Mouse (Mus musculus) embryonic facial prominence, embryonic 10.5 days (tissue): Measurements from ENCODE around the gene Itsn2. TPM values are rescaled to one million over a fixed set of nuclear protein-coding genes. Genes with fewer than 3 reads are reported as not detected.

Experiments used
- DNase-seq: peaks from one replicate; pipeline ENCODE4 v3.0.0-alpha.2; 2017; ENCODE audit warnings: low spot score
- H3K27ac ChIP-seq: fragments of 300-500 bp; sonication (generic); replicated peaks from 2 replicates; pipeline ENCODE4 v1.5.1; 2016; ENCODE audit warnings: mild to moderate bottlenecking
- H3K27me3 ChIP-seq: fragments of 300-500 bp; sonication (generic); replicated peaks from 2 replicates; pipeline ENCODE4 v1.6.1; 2016; ENCODE audit warnings: low read depth, mild to moderate bottlenecking; ENCODE audit not compliant: poor library complexity, severe bottlenecking
- H3K36me3 ChIP-seq: fragments of 300-500 bp; sonication (generic); replicated peaks from 2 replicates; pipeline ENCODE4 v1.6.1; 2016; ENCODE audit warnings: mild to moderate bottlenecking, moderate library complexity
- H3K4me1 ChIP-seq: fragments of 300-500 bp; sonication (generic); 2 replicates; pipeline ENCODE4 v1.6.1; 2016
- H3K4me3 ChIP-seq: fragments of 300-500 bp; sonication (generic); 2 replicates; pipeline ENCODE4 v1.5.1; 2016; ENCODE audit warnings: mild to moderate bottlenecking, moderate library complexity
- H3K9me3 ChIP-seq: fragments of 300-500 bp; sonication (generic); 2 replicates; pipeline ENCODE4 v1.6.1; 2016; ENCODE audit warnings: mild to moderate bottlenecking
- WGBS: fragments of 180-500 bp; shearing (Covaris S2); methylation state at CpG from one replicate; pipeline ENCODE4 v1.1.7; 2016; 5-methylcytosine and 5-hydroxymethylcytosine counted together
- polyA plus RNA-seq: library from polyadenylated mRNA; unstranded; fragments of >200 nt; fragmentation: Nextera tagmentation; extraction: Ambion mirVana; gene quantifications from 2 replicates; pipeline ENCODE4 v1.2.1, GENCODE M21; 2016

The Itsn2 gene
- polyA plus RNA-seq, 1 experiment from 2014 or later: 17.6 TPM

GRCm38 (mm10) chr12:4624201-4624600 lies 31.8 kb downstream of the Itsn2 start:
- no peak for DNase-seq

DNA sequence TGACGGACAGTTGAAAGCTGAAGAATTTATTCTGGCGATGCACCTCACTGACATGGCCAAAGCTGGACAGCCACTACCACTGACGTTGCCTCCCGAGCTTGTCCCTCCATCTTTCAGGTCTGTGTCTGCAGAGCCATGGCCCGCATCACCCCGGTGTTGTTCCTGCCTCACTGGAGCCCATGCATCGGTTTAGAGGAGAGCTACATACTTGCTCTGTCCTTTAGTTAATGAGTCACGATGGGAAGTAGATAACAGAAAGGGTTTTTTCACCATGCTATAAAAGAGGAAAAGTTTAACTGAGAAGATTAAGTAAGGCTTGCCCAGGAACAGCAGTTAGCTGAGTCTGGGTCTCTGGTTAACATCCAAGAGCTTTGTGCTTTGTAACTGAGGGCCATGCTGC lies 40.5 kb downstream of the Itsn2 start:
- H3K4me1 ChIP-seq: no peaks in the 10 kb centered on the region
- no peak overlapping the region for H3K4me3 ChIP-seq
- no peaks in the 10 kb centered on the region for H3K27me3 ChIP-seq
- H3K9me3 ChIP-seq: no peaks in the 10 kb centered on the region
- peaks cover 41% of the 10 kb centered on the region for H3K36me3 ChIP-seq
- no peak for DNase-seq
- WGBS: 89% methylated on average over 8 of the region's 8 CpGs
- no peak overlapping the region for H3K27ac ChIP-seq

More at GRCm38 (mm10) chr12:4624201-4624600, 31.8 kb downstream of the Itsn2 start:
- Histone ChIP-seq H3K36me3 (no peaks in the 10 kb centered on the region), H3K27ac (no peak overlapping the region), H3K9me3 (no peaks in the 10 kb centered on the region), H3K4me1 (no peaks in the 10 kb centered on the region), H3K4me3 (no peak overlapping the region), H3K27me3 (no peaks in the 10 kb centered on the region)
- 81% methylated on average over 1 of the region's 1 CpGs for WGBS

DNA sequence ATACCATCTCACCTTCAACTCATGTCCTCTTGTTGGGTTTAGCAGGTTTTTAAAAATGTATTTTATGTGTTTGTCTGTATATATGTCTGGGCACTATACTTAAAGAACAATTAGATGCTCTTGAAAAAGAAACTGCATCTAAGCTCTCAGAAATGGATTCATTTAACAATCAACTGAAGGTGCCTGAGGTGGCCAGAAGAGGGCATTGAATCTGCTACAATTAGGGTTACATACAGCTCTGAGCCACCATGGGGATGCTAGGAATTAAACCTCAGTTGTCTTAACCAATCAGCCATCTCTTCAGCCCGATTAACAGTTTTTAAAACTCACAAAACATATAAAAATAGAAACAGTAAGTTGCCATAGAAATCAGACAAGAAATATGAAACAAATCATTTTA lies 46.0 kb downstream of the Itsn2 start:
- Histone ChIP-seq H3K27me3 (no peaks in the 10 kb centered on the region), H3K9me3 (no peaks in the 10 kb centered on the region), H3K4me1 (no peaks in the 10 kb centered on the region), H3K36me3 (peaks cover 50% of the 10 kb centered on the region), H3K4me3 (no peak overlapping the region), H3K27ac (no peak overlapping the region)
- 93% methylated on average over 1 of the region's 1 CpGs for WGBS
- no peak for DNase-seq

DNA sequence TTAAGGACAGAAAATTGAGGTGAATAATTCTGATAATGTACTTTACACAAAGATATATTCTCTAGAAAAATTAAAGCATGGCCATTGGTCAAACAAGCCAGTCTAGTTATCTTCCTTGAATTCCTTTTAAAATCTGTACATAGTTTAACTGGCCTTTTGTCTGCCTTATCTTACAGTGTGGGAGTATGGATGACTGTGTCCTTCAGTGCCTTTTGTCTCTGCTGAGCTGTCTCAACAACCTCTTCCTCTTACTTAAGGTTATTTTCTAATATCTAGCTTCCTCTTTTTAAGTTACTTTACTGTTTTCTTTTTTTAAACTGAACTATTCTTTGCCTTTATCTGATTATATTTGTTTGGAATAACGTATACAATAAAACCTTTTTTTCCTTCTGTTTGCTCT lies 48.3 kb downstream of the Itsn2 start:
- no peaks in the 10 kb centered on the region for H3K9me3 ChIP-seq
- H3K27me3 ChIP-seq: no peaks in the 10 kb centered on the region
- no peaks in the 10 kb centered on the region for H3K4me1 ChIP-seq
- H3K36me3 ChIP-seq: peaks cover 37% of the 10 kb centered on the region
- WGBS: 97% methylated on average over 1 of the region's 1 CpGs
- H3K4me3 ChIP-seq: no peak overlapping the region
- no peak for DNase-seq
- no peak overlapping the region for H3K27ac ChIP-seq

DNA sequence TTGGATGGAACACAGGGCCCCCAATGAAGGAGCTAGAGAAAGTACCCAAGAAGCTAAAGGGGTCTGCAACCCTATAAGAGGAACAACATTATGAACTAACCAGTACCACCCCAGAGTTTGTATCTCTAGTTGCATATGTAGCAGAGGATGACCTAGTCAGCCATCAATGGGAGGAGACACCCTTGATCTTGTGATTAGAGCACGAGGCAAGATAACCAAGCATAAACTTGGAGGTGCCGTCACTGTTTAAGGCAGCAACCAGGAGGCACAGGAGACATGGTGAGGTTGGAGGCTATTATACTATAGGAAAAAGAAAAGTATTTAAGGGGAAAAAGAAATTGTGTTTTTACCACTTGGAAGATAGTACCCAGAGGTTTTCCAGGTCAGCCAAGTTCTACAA lies 64.4 kb downstream of the Itsn2 start:
- Histone ChIP-seq H3K4me3 (no peak overlapping the region), H3K4me1 (no peaks in the 10 kb centered on the region), H3K36me3 (peaks cover 30% of the 10 kb centered on the region), H3K27me3 (no peaks in the 10 kb centered on the region), H3K27ac (no peak overlapping the region), H3K9me3 (no peaks in the 10 kb centered on the region)
- 91% methylated on average over 2 of the region's 2 CpGs for WGBS
- no peak for DNase-seq

DNA sequence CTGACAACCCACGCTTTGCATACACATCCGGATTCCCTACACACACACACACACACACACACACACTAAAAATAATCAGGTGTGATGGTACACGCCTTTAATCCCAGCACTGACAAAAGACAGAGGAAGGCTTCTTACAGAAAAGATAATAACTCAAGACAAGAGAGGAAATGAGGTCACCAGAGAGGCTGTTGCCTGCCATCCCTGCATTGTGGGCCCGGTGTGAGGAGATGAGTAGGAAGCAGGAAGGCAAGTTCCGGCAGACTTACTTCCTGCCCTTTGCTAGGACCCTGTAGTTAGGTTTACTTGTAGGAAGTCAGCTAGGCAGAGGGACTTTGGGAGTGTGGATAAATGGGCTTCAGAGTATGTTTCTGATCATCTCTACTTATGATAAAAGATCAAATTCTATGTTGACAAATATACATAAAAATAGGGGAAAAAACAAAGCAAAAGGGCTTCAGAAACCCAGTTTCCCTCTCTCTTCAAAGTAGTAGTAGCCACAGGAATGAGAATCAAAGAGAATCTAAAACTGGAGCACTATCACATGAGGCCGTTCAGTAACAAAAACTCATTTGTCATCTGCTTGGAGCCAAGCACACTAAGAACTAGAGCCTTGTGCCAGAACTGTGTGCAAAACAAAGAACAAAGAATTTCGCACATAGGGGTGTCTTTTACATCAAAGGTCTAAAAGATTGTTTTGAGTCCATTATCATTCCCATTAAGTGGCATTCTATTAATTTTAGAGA lies 72.7 kb downstream of the Itsn2 start:
- H3K4me3 ChIP-seq: no peak overlapping the region
- H3K27me3 ChIP-seq: no peaks in the 10 kb centered on the region
- peaks cover 34% of the 10 kb centered on the region for H3K36me3 ChIP-seq
- DNase-seq: no peak
- H3K4me1 ChIP-seq: no peaks in the 10 kb centered on the region
- H3K27ac ChIP-seq: no peak overlapping the region
- H3K9me3 ChIP-seq: no peaks in the 10 kb centered on the region
- 71% methylated on average over 7 of the region's 7 CpGs for WGBS

- Histone ChIP-seq H3K27ac (no peak overlapping the region), H3K36me3 (peaks cover 39% of the 10 kb centered on the region), H3K9me3 (no peaks in the 10 kb centered on the region), H3K4me3 (no peak overlapping the region), H3K4me1 (no peaks in the 10 kb centered on the region), H3K27me3 (no peaks in the 10 kb centered on the region)
- WGBS: 85% methylated on average over 5 of the region's 5 CpGs
- no peak for DNase-seq
These were observed 73.2 kb downstream of the Itsn2 start for GRCm38 (mm10) chr12:4665675-4666037.

DNA sequence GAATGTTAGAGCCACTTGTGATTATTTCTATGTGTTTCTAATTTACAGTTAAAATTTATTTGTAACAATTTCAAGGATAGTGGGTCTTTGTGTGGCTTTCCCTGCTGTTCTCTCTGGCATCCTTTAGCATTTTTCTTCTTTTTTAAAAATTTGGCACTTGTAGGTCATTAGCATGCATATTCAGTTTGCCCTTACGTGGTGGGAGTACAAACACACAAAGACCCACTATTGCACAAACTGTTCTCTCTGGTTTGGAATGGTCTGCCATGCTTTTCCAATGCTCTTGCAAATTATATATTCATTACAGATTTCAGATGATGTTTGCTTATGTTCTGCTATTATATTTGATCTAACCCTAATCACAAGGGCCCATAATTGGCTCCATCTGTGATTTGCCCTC lies 83.9 kb downstream of the Itsn2 start:
- Histone ChIP-seq H3K4me3 (no peak overlapping the region), H3K9me3 (no peaks in the 10 kb centered on the region), H3K27ac (no peak overlapping the region), H3K36me3 (peaks cover 31% of the 10 kb centered on the region), H3K27me3 (no peaks in the 10 kb centered on the region), H3K4me1 (no peaks in the 10 kb centered on the region)
- 86% methylated on average over 1 of the region's 1 CpGs for WGBS
- DNase-seq: no peak

DNA sequence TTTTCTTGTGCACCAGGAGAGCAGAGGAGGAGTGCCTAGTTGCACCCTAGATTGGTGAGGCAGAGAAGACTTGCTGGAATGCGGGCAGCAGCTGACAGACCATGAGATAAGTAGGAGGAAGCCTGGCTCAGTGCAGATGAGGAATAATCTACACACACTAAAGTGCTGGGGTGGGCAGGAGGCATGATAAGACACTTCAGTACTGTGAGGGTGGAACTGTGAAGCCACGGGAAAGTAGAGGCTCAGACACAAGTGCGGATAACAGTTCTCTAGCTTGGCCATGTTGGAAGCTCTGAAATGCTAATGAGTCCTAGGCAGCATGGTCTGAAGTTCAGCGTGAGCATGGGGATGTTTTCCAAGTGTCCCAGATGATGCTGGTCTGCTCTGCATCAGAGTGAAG lies 87.5 kb downstream of the Itsn2 start:
- DNase-seq: no peak
- Histone ChIP-seq H3K9me3 (no peaks in the 10 kb centered on the region), H3K4me1 (no peaks in the 10 kb centered on the region), H3K4me3 (no peak overlapping the region), H3K27me3 (no peaks in the 10 kb centered on the region), H3K27ac (no peak overlapping the region), H3K36me3 (no peaks in the 10 kb centered on the region; the same call in 1 of the 2 replicates)
- WGBS: 80% methylated on average over 4 of the region's 4 CpGs

GRCm38 (mm10) chr12:4685441-4685840 lies 93.0 kb downstream of the Itsn2 start:
- Histone ChIP-seq H3K36me3 (peaks cover 5% of the 10 kb centered on the region; the same call in 1 of the 2 replicates), H3K27me3 (no peaks in the 10 kb centered on the region), H3K4me1 (no peaks in the 10 kb centered on the region), H3K4me3 (no peak overlapping the region), H3K27ac (no peak overlapping the region), H3K9me3 (no peaks in the 10 kb centered on the region)
- 63% methylated on average over 4 of the region's 4 CpGs for WGBS
- no peak for DNase-seq

DNA sequence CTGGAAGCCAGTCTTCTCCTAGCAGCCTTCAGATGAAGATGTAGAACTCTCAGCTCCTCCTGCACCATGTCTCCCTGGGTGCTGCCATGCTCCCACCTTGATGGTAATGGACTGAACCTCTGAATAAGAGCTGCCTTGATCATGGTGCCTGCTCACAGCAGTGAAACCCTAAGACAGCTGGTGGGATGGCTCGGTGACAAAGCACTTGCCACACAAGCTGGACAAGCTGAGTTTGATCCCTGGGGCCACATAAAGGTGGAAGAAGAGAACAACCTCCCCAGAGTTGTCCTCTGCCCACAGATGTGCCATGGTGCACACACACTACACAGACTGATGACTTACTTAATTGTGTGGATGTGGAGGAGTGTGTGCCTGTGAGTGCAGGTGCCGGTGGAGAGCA lies 95.9 kb downstream of the Itsn2 start:
- Histone ChIP-seq H3K9me3 (no peaks in the 10 kb centered on the region), H3K27me3 (no peaks in the 10 kb centered on the region), H3K27ac (no peak overlapping the region), H3K36me3 (peaks cover 5% of the 10 kb centered on the region; the same call in 1 of the 2 replicates), H3K4me3 (no peak overlapping the region), H3K4me1 (no peaks in the 10 kb centered on the region)
- WGBS: 84% methylated on average over 2 of the region's 2 CpGs
- DNase-seq: no peak

GRCm38 (mm10) chr12:4689341-4689740 lies 96.9 kb downstream of the Itsn2 start:
- Histone ChIP-seq H3K27ac (no peak overlapping the region), H3K36me3 (peaks cover 5% of the 10 kb centered on the region; the same call in 1 of the 2 replicates), H3K27me3 (no peaks in the 10 kb centered on the region), H3K9me3 (no peaks in the 10 kb centered on the region), H3K4me1 (no peaks in the 10 kb centered on the region), H3K4me3 (no peak overlapping the region)
- DNase-seq: no peak
- 95% methylated on average over 14 of the region's 14 CpGs for WGBS

- WGBS: 85% methylated on average over 3 of the region's 3 CpGs
- no peak for DNase-seq
- no peaks in the 10 kb centered on the region for H3K27me3 ChIP-seq
- H3K4me3 ChIP-seq: no peak overlapping the region
- no peak overlapping the region for H3K27ac ChIP-seq
- H3K36me3 ChIP-seq: peaks cover 5% of the 10 kb centered on the region; the same call in 1 of the 2 replicates
- H3K9me3 ChIP-seq: no peaks in the 10 kb centered on the region
- H3K4me1 ChIP-seq: no peaks in the 10 kb centered on the region
These were observed 98.8 kb downstream of the Itsn2 start for GRCm38 (mm10) chr12:4691193-4691592.
